ENCODE assay signal across 8 mouse cellular contexts in the genomic region with DNA sequence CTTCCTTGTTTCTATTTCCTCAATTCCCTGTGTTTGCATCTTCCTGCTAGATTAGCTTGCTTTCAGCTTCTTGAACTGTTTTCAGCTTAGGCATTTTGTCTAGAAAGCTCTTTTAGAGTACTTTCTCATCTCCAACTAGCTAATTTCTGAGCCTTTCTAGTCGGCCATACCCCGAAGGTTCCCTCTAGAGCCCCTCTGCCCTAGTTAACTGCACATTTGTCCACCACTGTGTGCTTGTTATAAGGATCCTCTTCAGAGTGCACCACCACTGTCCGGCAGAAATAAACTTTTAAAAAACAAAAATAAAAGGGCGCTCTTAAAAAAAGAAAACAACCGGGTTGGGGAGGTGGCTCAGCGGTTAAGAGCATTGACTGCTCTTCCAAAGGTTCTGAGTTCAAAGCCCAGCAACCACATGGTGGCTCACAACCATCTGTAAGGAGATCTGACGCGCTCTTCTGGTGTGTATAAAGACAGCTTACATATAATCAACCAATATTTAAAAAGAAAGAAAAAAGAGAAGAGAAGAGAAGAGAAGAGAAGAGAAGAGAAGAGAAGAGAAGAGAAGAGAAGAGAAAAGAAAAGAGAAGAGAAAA. TPM values are rescaled to one million over a fixed set of nuclear protein-coding genes. Genes with fewer than 3 reads are reported as not detected.
A peak's percentile ranks its signal among the peaks of the same experiment; 100 is the strongest.
DNase-seq lines count a peak whose midpoint lies in the region; ATAC-seq and TF ChIP-seq lines count a peak whose summit lies in the region.

No protein-coding gene starts in this region.

- H3K9me3 ChIP-seq in kidney, postnatal 0 days (replicated peaks; ENCODE audit: low read length): no peaks in the 10 kb centered on the region
- H3K9me3 ChIP-seq in neural tube, embryonic 12.5 days: no peaks in the 10 kb centered on the region

- no peaks in the 10 kb centered on the region for H3K27me3 ChIP-seq in kidney, postnatal 0 days (ENCODE audit: insufficient read depth, low read length)
- no peaks in the 10 kb centered on the region for H3K27me3 ChIP-seq in neural tube, embryonic 12.5 days (replicated peaks)

- H3K4me1 ChIP-seq in kidney, postnatal 0 days (replicated peaks; ENCODE audit: insufficient read depth, low read length): no peaks in the 10 kb centered on the region
- H3K4me1 ChIP-seq in neural tube, embryonic 12.5 days: peaks cover 9% of the 10 kb centered on the region; the same call in 1 of the 2 replicates

- 11% methylated on average over 8 of the region's 8 CpGs for WGBS in kidney, postnatal 0 days
- 16% methylated on average over 8 of the region's 8 CpGs for WGBS in neural tube, embryonic 12.5 days

- H3K36me3 ChIP-seq in kidney, postnatal 0 days (ENCODE audit: insufficient read depth, low read length): peaks cover 10% of the 10 kb centered on the region; the same call in 1 of the 2 replicates
- H3K36me3 ChIP-seq in neural tube, embryonic 12.5 days: peaks cover 12% of the 10 kb centered on the region

- peak overlapping the region; percentile 71 for H3K4me3 ChIP-seq in kidney, postnatal 0 days (replicated peaks; ENCODE audit: low read depth, low read length)
- H3K4me3 ChIP-seq in neural tube, embryonic 12.5 days: peak overlapping the region; percentile 61

- H3K4me2 ChIP-seq in kidney, postnatal 0 days (ENCODE audit: low read length): peak overlapping the region; percentile 64
- peak overlapping the region; percentile 70 for H3K4me2 ChIP-seq in neural tube, embryonic 12.5 days (replicated peaks)

- H3K9ac ChIP-seq in kidney, postnatal 0 days (ENCODE audit: low read depth, low read length): peak overlapping the region; percentile 68; the same call in 1 of the 2 replicates
- peak overlapping the region; percentile 55; the same call in 1 of the 2 replicates for H3K9ac ChIP-seq in neural tube, embryonic 12.5 days

- no peak for DNase-seq in kidney, postnatal 0 days (ENCODE audit: low spot score)
- no peak for DNase-seq in kidney, adult 8-10 months
- peak; percentile 13 for DNase-seq in c-Kit-negative CD71-positive TER-119-positive erythroid progenitor cells, embryonic 14.5 days (ENCODE audit: low read depth, low spot score)
- DNase-seq in induced T-regulatory cell, adult 2 months (ENCODE audit: low read depth): peak; percentile 39
- DNase-seq in frontal cortex, postnatal 10 days (ENCODE audit: low spot score in 2 of 2): no peak

- H3K27ac ChIP-seq in kidney, postnatal 0 days: no peak overlapping the region
- no peak overlapping the region for H3K27ac ChIP-seq in neural tube, embryonic 12.5 days

- no peak for TF ChIP-seq CTCF in kidney, postnatal 0 days (IDR thresholded peaks at IDR 0.05; ENCODE audit: low read depth)

- no peak for ATAC-seq in kidney, postnatal 0 days (replicated peaks; ENCODE audit: low FRiP score, low read depth)
- peak; percentile 8; the same call in 1 of the 2 replicates for ATAC-seq in neural tube, embryonic 12.5 days (ENCODE audit: low FRiP score, low read depth)
- no peak for ATAC-seq in inflammation-experienced regulatory T-cells, adult 6 months
- ATAC-seq in cerebellum, adult (ENCODE audit: insufficient number of reproducible peaks, low FRiP score, low TSS enrichment): no peak

RNA-seq across cellular contexts. Expression of a gene that starts 0.6 kb away (rescaled TPM):
- polyA plus RNA-seq in kidney, postnatal 0 days (2015; fragmentation: Nextera tagmentation; extraction: Ambion mirVana): 13.2 and 14.7 TPM in 2 replicates
- 21.7 and 22.9 TPM in 2 replicates for polyA plus RNA-seq in neural tube, embryonic 12.5 days (2016; fragmentation: Nextera tagmentation; extraction: Ambion mirVana)
- 10 to 100 TPM in 1 of 3 experiments, 1 to 10 TPM in 2; 3.2 to 20.8 (median 3.5) TPM for polyA plus RNA-seq in inflammation-experienced regulatory T-cells, adult 6 months (2017; shearing (Covaris generic))

RNA-seq across cellular contexts. Expression of a gene that starts 36.1 kb away (rescaled TPM):
- not detected in 2 replicates for polyA plus RNA-seq in kidney, postnatal 0 days (2015; fragmentation: Nextera tagmentation; extraction: Ambion mirVana)
- 0.38 TPM in 1 of 2 replicates, not detected in the other for polyA plus RNA-seq in neural tube, embryonic 12.5 days (2016; fragmentation: Nextera tagmentation; extraction: Ambion mirVana)
- polyA plus RNA-seq in inflammation-experienced regulatory T-cells, adult 6 months (2017; shearing (Covaris generic)): not detected

RNA-seq across cellular contexts. Expression of a gene that starts 51.9 kb away (rescaled TPM):
- polyA plus RNA-seq in kidney, postnatal 0 days (2015; fragmentation: Nextera tagmentation; extraction: Ambion mirVana): 23.5 and 23.8 TPM in 2 replicates
- polyA plus RNA-seq in neural tube, embryonic 12.5 days (2016; fragmentation: Nextera tagmentation; extraction: Ambion mirVana): 5.2 and 6.1 TPM in 2 replicates
- 1 to 10 TPM in 2 of 3 experiments, under 1 TPM in 1; 0.78 to 4.6 (median 1.5) TPM for polyA plus RNA-seq in inflammation-experienced regulatory T-cells, adult 6 months (2017; shearing (Covaris generic))

Comparison
In these comparisons a context has a peak if more than half of its experiments do, and no peak if none do; other contexts are left out.
1. DNase-seq: peak in c-Kit-negative CD71-positive TER-119-positive erythroid progenitor cells, embryonic 14.5 days (single experiment) and induced T-regulatory cell, adult 2 months (single experiment); none in kidney, postnatal 0 days (single experiment), kidney, adult 8-10 months (0 of 2) and frontal cortex, postnatal 10 days (0 of 2).